Mouse (Mus musculus) cerebellum, adult 11 months (tissue): ENCODE data around the gene Psg26.
"Not testable (repeated sequence)": the region's sequence is repeated elsewhere in the genome, so short reads cannot be mapped to it uniquely, and the experiment has no call there.

ENCODE experiments used
- DNase-seq: peaks from one replicate; pipeline ENCODE4 v3.0.0; 2022

The Psg26 gene

DNA sequence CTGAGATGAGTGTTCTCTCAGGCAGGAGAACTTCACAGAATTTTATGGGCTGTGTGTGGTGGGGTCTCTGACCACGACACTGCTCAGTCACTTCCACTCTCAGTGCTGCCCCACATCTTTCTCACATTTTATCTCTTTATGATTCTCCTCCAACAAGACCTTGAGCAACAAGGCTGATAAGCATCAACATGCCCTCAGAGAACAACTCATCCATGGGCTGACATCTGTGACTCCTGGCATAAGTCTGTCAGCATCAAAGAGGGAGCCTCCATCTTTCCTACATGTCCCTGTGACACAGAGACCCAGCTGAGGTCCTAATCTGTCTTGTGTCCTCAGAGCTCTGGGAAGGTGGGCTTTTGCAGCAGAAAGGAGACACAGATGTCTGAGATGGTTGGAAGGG, at the start of gene Psg26:
Psg26 (minus strand) TSS at position 101 of the 400 bp plus-strand sequence.
- no peak for DNase-seq

DNA sequence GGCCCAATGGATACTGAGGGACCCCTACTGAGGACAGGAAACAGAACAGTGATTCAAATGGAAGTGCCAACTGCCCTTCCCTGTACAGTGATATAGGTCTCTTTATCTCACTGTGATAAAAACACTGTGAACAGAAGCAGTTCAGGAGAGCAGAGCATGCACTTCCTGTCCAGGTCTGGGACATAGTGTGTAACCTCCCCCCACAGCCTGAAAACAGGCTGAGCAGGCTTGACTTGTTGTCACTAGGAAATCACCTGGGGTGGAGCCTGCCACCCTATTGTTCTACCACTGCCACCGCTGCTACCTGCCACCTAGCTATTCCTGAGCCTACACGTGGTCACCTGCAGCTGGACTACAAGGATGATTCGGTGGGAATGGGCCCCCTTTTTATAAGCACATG, 49.4 kb upstream of the Psg26 start:
- no peak for DNase-seq

DNA sequence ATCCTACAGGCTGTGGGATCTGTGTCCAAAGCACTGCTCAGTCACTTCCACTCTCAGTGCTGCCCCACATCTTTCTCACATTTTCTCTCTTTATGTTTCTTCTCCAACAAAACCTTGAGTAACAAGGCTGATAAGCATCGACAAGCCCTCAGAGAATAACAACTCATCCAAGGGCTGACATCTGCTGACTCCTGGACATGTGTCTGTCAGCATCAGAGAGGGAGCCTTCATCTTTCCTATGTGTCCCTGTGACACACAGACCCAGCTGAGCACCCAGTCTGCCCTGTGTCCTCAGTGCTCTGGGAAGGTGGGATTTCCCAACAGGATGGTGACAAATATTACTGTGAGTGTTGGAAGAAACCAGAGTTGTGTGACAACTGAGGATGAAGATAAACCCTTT, 48.2 kb upstream of the Psg26 start, which contains the start of gene Psg25:
Psg25 (minus strand) TSS at position 101 of the 400 bp plus-strand sequence.
- DNase-seq: no peak

DNA sequence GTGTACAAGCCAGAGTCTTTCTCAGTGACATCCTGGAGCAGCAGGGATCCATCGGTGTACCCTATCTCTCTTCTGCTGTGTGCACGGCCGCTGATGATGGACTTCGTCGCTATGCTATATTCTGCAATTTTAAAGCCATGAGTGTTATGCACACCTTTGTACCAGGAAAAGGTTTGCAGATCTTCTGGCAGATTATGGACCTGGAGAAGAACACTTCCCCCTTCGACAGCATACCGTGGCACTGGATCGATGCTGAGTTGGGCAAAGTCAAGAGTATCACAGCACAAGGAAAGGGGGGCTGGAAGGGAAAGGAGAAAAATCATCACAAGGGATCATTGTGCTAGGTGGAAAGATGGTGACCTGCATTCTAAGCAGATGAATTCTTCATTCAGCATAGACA, 40.7 kb upstream of the Psg26 start:
- DNase-seq: no peak

DNA sequence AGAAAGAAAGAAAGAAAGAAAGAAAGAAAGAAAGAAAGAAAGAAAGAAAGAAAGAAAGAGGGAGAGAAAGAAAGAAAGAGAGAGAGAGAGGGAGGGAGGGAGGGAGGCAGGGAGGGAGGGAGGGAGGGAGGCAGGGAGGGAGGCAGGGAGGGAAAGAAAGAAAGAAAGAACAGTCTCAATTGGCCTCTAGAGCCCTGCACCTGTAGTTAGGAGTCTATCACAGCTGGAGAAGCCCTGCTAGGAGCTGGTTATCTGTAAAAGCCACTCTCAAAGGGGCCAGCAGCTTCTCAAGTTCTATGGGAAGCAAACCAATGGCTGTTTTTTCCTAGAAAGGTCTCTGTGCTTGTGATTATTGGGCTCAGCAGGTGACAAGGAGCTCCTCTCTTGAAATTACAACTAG, 28.9 kb upstream of the Psg26 start:
- not testable (repeated sequence) for DNase-seq

DNA sequence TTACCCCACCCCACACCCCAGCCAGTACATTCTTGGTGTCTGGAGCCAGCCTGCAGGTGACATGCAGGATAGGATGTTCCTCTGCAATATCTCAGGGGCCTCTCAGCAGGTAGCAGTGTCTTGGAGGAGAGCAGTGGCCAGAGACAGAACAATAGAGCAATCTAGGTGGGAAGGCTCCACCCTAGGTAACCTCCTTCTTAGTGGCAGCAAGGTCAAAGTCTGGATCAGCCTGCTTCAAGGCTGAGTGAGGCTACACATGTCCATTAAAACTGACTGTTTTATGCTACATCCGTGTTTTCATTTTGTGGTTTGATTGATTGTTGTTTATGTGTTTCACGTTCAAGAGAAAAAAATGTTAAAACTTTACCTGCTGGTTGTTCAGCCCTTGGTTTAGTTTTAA, 28.4 kb upstream of the Psg26 start:
- DNase-seq: not testable (repeated sequence)

DNA sequence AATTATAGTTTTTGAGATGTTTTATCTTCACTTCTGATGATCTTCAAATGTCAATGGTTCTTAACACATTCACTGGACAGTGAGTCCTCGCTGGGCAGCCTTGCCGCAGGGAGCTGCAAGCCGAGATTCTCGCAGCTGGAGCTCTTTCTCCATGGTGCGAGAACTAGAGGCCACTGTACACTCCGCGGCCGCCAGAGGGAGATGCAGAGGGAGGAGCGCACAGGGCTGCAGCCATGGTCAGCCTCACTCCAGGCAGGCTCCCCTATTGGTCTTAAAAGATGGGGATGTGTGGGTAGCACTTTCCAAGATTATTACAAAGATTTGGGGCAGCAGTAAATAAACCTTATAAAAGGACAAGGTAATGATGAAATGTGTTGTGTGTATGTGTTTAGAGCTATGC, 27.5 kb upstream of the Psg26 start:
- no peak for DNase-seq

DNA sequence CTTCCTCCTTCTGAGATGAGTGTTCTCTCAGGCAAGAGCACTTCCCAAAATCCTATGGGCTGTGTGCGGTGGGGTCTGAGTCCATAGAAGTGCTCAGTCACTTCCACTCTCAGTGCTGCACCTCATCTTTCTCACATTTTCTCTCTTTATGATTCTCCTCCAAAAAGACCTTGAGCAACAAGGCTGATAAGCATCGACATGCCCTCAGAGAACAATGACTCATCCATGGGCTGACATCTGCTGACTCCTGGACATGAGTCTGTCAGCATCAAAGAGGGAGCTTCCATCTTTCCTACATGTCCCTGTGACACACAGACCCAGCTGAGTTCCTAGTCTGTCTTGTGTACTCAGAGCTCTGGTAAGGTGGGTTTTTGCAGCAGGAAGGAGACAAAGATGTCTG, 52.0 kb downstream of the Psg26 start, which contains the start of gene Psg28:
Psg28 (minus strand) TSS at position 101 of the 400 bp plus-strand sequence.
- not testable (repeated sequence) for DNase-seq
